Mouse (Mus musculus) ovary, postnatal 36 days (tissue): Measurements from ENCODE around the gene Fam120b.
"Not testable (repeated sequence)": the region's sequence is repeated elsewhere in the genome, so short reads cannot be mapped to it uniquely, and the experiment has no call there.

Experiments
- DNase-seq: peaks from one replicate; pipeline ENCODE4 v3.0.0; 2022; ENCODE audit warnings: low spot score, mixed read lengths

Gene Fam120b

DNA sequence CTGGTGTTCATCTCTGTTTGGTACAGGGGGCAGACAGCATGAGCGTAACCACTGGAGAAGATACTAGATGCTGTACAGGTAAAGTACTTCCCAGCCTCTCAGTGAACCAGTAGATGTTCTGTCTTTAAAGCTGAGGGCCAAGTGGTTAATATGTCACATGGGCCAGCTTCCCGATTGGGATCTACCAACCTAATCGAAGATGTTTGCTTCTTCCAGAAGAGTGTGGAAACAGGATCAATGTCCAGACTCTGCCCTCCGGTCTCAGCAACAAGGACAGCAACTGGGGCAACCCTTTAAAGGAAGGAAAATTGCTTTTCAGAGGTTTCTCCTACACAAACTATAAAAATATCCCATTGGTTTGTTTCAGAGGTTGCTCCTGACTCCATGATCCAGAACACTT, 35.5 kb downstream of the Fam120b start:
- no peak for DNase-seq

DNA sequence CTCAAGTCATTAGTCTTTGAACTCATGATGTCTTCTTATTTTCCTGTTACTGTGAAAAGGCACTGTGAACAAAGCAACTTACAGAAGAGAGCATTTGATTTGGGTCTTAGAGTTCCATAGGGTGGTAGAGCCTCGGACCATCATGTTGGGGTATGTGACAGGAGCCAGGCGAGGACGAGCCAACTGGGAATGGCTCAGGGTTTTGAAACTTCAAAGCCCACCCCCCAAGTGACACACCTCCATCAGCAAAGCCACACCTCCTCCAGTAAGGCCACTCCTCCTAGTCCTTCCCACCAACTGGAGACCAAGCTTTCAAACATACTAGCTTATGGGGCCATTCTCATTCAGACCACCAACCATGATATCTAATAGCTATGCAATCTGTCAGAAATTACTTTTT, 36.0 kb downstream of the Fam120b start:
- DNase-seq, result no peak

DNA sequence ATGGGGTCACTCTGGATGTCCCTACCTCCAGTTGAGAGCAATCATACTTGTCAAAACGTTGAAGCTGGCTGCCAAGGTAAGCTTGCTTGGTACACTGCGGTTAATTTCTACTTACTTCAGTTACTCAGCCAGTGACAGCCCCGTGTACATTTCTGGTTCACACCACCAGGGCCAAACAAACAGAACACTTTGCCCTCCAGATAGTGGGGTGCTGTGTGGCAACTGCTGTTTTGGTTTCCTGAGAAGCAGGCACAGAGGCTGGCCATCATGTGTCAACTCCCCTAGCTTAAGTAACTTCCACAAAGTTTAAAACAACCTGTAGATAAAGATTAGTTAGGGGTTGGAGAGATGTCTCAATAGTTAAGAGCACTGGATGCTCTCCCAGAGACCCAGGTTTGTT, 38.7 kb downstream of the Fam120b start:
- no peak for DNase-seq

DNA sequence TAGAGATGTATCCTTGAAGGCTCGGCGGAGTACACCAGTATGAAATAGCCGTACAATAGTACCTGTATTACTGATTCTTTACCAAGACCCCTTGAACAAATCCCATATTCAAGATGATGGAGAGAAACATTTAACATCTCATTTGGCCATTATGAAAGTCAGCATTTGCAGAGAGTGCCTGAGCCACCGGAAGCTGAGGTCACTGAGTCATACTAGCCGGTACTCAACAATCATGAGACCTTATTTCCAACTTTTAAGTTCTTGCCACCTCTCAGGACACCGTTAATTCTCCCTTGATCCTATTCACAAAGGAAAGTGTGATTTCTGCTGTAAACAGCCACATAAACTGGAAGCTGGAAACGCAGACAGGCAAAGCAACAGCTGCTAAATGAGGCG, 44.1 kb downstream of the Fam120b start:
- no peak for DNase-seq

DNA sequence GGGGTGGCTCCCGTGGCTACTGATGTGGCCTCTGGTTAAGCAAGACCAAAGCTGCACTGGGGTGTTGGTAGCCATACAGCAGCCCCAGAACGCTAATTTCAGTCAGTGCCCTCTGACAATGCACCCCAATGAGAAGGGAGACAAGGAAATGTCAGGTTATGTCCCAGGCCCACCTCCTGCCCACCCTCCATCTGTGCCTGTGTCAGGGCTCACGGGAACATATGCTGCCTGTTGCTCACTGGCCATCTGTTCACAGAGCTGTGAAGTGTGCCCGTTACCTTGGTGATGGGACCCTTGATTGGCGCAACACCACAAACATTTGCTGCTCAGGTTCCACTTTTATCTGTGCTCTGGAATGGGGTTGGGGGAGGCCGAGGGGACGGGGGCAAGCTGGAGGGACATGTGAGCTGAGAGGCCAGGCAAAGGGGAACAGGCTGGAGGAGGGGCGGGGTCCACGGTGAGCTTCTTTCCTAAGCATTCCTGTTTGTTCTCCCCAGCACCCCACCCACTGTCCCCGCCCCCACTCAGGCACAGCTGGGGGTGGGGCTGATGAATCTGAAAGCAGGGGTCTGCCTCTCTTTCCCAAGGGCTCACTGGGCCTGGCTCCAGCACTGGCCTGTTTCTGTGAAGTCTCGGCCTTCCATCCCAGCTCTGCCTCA, 44.6 kb downstream of the Fam120b start:
- no peak for DNase-seq

DNA sequence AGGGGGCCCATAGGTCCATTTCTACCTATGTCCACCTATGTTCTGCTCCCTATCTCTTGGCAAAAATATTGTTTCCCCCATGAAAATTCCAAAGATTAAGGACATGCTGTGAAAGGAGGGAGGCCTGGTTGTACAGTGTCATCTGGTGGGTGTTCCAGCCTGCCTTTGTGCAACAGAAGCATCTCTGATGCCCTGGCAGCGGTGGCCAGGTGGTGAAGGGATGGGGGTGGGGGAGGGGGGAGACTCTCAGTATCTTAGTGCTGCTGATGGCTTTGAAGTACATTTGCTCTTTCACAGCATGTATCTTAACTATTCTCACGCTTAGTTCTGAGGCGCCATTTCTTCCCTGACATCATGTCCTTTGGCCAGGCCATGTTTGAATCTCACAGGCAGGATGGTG, 49.4 kb downstream of the Fam120b start:
- no peak for DNase-seq

DNA sequence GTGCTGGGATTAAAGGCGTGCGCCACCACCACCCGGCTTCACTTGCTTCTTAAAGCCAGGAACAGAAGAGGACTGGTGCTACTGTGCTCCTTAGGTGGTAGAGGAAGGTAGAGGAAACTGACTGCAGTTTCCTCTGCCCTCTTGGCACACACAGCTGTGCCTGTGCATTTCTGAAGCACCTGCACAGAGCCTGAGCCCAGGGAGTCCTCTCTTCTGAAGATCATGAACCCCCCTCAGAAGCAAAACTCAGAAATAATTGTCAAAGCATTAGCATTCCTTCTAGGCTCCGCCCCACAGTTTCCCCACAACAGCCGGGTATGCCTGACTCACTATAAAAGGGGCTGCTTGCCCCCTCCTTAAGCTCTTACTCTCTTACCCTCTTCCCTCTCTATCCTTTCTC, 51.8 kb downstream of the Fam120b start:
- no peak for DNase-seq

DNA sequence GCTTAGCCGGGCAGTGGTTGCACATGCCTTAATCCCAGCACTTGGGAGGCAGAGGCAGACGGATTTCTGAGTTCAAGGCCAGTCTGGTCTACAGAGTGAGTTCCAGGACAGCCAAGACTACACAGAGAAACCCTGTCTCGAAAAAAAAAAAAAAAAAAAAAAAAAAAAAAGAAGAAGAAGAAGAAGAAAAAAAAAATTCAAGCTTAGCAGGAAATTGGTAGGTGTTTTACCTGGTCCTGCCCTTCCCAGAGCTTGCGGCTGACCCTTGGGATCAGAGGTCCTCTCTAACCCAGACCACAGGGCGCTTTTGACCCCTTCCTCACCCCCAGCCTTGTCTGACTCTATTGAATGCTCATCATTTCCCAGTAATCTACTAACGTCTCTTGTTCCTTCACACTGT, 53.1 kb downstream of the Fam120b start:
- DNase-seq, result not testable (repeated sequence)

DNA sequence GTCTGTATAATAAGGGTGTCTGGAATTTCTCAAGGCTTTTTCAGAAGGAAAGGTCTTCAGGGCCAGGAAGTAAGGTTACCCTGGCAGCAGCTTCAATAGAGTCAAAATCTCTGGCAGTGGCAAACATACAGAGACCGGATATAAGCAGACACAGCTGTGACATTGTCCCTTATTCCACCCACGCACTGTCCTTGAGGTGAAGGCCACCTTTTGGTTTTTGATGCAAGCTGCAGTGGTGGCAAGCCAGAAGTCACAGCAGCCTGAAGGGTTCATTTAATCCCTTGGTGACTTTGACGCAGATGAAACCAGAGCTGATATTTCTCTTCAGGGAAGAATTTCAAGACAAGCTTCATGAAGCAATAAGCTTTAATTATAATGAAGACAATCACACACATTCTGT, 53.6 kb downstream of the Fam120b start:
- no peak for DNase-seq

DNA sequence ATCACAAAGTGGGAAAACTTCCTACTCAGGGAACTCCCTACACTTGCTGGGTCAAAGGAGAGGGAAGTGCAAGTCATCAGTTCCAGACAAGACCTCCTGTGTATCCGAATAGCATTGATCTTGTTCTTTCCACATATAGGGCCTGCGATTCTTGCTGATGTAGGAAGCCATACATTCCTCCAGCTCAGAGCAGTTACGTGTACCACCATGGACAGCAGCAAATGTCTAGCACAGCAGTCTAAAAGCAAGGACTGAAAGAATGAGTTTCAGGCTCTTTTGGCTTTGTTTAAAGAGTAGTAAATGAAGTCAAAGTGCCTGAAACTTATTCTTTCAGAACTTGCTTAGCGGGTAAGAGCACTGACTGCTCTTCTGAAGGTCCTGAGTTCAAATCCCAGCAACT, 59.2 kb downstream of the Fam120b start:
- no peak for DNase-seq

DNA sequence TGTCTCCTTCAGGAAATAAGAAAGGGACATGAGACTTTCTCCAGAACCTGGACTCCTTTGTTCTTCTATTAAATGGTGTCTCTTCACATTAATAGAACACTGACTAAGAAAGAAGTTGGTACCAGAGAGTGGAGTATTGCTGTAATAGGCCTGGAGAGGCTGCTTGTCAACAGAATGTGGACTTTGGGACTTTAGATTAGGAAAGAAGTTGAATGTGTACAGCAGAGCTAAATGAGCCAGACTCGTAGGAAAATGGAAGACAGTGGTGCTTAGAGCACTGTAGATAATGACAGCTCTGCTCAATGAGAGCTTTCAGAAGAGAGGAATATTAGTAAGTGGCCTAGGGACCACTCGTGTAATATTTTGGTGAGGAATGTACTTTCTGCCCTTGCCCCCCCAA, 60.6 kb downstream of the Fam120b start:
- DNase-seq, result no peak

DNA sequence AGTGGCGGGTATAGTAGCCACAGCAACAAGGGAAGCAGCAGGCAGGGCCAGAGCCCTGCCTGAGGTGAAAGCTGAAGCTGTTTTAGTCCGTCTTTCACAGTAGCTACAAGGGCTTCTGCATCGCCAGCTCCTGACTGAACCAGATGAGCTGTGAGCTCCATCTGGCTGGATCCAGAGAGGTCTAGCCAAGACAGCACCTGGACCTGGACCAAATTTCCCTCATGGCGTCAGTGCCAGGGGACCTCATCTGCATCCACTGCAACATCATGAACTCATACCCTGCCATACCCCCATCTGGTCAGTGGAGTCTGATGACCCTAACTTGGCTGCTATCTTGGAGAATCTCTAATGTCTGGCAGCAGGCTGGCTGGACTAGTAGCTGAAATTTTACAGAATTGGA, 63.8 kb downstream of the Fam120b start:
- DNase-seq, result no peak

DNA sequence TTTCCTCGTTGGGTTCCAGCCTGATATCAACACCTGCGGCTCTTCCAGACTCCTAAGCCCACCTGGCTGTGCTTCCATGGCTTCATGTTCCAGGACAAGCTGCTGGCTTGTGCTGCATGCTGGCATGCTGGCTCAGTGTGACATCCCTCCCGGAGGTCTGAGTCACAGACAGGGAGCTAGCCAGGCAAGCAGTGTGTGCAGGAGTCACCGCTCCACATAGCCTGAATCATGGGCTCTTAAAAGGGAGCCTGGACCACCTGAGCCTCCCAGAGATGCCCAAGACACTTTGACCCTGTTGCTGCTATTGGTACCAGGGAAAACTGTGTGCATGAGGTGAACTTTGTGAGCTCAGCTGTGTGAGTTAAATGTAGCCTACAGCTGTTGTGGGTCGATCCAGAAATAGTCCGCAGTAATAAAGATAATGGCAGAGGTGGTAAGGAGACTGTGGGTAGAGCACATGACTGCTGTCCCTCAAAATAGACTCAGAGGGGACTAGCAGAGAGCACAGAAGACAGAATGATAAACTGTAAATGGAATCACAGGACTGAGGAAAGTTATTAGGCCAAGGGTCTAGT, 66.0 kb downstream of the Fam120b start:
- DNase-seq, result no peak

DNA sequence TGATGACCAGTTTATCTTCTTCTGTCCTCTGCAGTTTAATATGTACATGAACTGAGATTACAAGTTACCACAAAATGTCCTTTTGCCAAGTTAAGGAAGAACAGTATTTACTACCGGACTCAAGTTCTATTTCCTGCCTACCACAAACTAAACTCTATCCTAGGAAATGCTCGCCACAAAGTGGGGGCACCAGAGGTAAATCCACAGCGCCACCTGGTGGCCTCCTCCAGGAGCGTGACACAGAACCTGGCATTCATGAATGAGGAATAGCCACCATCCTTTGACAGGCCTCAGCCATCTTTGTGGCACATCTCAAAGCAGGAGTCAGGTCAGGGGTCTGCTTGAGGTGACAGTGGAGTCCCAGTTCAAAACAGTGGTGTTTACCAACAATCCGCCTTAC, 71.7 kb downstream of the Fam120b start:
- DNase-seq, result peak; percentile 65

DNA sequence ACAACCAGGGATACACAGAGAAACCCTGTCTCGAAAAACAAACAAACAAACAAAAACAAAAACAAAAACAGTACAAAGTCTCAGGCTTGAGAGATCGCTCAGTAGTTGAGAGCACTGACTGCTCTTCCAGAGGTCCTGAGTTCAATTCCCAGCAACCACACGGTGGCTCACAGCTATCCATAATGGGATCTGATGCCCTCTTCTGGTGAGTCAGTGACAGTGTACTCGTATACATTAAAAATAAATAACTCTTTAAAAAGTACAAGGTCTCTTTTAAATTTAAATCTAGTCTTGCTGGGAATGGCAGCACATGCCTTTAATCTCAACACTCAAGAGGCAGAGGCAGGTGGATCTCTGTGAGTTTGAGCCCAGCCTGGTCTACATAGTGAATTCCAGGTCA, 76.7 kb downstream of the Fam120b start:
- DNase-seq, result no peak
